Mouse (Mus musculus) kidney, postnatal 0 days (tissue): Measurements from ENCODE around the gene Dnase1l2. TPM values are rescaled to one million over a fixed set of nuclear protein-coding genes. Genes with fewer than 3 reads are reported as not detected.
A peak's percentile ranks its signal among the peaks of the same experiment; 100 is the strongest.

Source experiments
- ATAC-seq: fragments of 200-750 bp; cut with Nextera tagmentation; replicated peaks from 2 replicates; pipeline ENCODE4 v1.8.0; 2017; ENCODE audit warnings: low read depth, moderate number of reproducible peaks, moderate TSS enrichment, moderate library complexity; ENCODE audit not compliant: low FRiP score
- DNase-seq: peaks from one replicate; pipeline ENCODE4 v3.0.0-alpha.2; 2016; ENCODE audit warnings: low spot score
- H3K27ac ChIP-seq: fragments of 300-500 bp; sonication (generic); 2 replicates; pipeline ENCODE4 v1.5.1; 2014; ENCODE audit warnings: mild to moderate bottlenecking
- H3K27me3 ChIP-seq: fragments of 300-500 bp; sonication (generic); 2 replicates; pipeline ENCODE4 v1.6.1; 2014; ENCODE audit warnings: low read length, mixed read lengths; ENCODE audit not compliant: insufficient read depth
- H3K36me3 ChIP-seq: fragments of 300-500 bp; sonication (generic); 2 replicates; pipeline ENCODE4 v1.6.1; 2014; ENCODE audit warnings: low read length, mixed read lengths; ENCODE audit not compliant: insufficient read depth
- H3K4me1 ChIP-seq: fragments of 300-500 bp; sonication (generic); replicated peaks from 2 replicates; pipeline ENCODE4 v1.6.1; 2014; ENCODE audit warnings: antibody characterized with exemption, low read length, mixed read lengths; ENCODE audit not compliant: insufficient read depth
- H3K4me2 ChIP-seq: fragments of 300-500 bp; sonication (generic); 2 replicates; pipeline ENCODE4 v1.6.1; 2014; ENCODE audit warnings: mild to moderate bottlenecking, low read length, moderate library complexity, mixed read lengths
- H3K4me3 ChIP-seq: fragments of 300-500 bp; sonication (generic); replicated peaks from 2 replicates; pipeline ENCODE4 v1.5.1; 2014; ENCODE audit warnings: low read depth, low read length
- H3K9ac ChIP-seq: fragments of 300-500 bp; sonication (generic); 2 replicates; pipeline ENCODE4 v1.6.1; 2014; ENCODE audit warnings: low read depth, low read length
- H3K9me3 ChIP-seq: fragments of 300-500 bp; sonication (generic); replicated peaks from 2 replicates; pipeline ENCODE4 v1.6.1; 2016; ENCODE audit warnings: low read length, inconsistent platforms, mixed read lengths
- CTCF ChIP-seq: IDR thresholded peaks from 2 replicates; pipeline ENCODE4 v1.5.1; 2016; ENCODE audit warnings: antibody characterized with exemption, low read depth, mild to moderate bottlenecking, moderate library complexity
- WGBS: fragments of 180-500 bp; shearing (Covaris S2); extraction: QIAGEN DNeasy Blood & Tissue Kit; methylation state at CpG from one replicate; pipeline ENCODE4 v1.1.7; 2014; 5-methylcytosine and 5-hydroxymethylcytosine counted together
- polyA plus RNA-seq: library from polyadenylated mRNA; unstranded; fragments of >200 nt; fragmentation: Nextera tagmentation; extraction: Ambion mirVana; gene quantifications from 2 replicates; pipeline ENCODE4 v1.2.1, GENCODE M21; 2015

The Dnase1l2 gene
- polyA plus RNA-seq, 1 experiment from 2014 or later, result 3.8 TPM

DNA sequence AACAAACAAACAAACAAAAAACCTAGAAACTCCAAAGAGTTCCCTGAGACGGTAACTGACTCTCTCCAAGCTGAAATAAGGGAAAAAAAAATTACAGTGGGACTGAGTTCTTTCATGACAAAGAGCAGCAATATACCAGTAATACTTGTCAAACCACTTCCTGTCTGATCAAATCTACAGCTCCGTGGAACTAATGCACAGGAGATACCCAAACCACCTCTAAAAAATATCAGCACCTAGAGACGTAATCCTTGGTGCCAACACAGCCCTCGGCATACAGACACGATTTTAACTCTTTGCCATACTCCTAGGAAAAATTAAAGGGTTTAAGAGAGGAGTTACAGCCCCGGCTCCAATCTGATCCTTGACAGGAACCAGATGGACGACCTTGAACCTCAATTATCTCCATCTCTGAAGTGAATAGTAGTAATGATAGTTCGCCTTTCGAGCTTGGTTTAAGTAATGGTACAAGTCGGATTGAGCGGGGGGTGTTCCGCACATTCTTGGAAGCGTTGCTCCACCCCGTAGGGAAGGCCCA, 11.4 kb upstream of the Dnase1l2 start:
- H3K4me3 ChIP-seq, result peak overlapping the region; percentile 89
- H3K36me3 ChIP-seq, result peaks cover 8% of the 10 kb centered on the region
- peak overlapping the region; percentile 87 for H3K9ac ChIP-seq
- 0 out of 2 replicates have a peak, but pooled peaks cover 8% of the 10 kb centered on the region for H3K4me1 ChIP-seq
- peak overlapping the region; percentile 69 for H3K4me2 ChIP-seq
- ATAC-seq, result no peak
- 3% methylated on average over 14 of the region's 14 CpGs for WGBS
- no peaks in the 10 kb centered on the region for H3K27me3 ChIP-seq
- H3K27ac ChIP-seq, result peak overlapping the region; percentile 99
- no peak for TF ChIP-seq CTCF
- no peak for DNase-seq
- H3K9me3 ChIP-seq, result no peaks in the 10 kb centered on the region

DNA sequence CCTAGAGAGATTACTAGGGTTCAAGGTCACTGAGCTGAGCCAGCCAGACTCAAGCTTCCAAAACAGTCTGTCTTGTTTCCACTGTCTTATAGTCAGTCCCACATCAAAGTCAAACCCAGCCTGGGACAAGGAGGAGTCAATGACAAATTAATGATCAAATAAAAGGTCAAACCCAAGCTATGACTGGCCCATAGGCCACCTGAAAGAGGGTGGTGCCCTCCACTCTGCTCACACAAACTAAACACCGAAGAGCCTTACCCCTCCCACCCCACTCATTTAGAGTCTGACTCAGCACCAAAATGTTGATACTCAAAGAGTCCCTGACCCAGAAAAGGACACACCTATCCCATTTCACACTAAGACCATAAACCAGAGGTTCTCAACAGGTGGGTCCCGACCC, 10.5 kb upstream of the Dnase1l2 start:
- Histone ChIP-seq H3K4me2 (no peak overlapping the region), H3K36me3 (peaks cover 17% of the 10 kb centered on the region), H3K4me3 (no peak overlapping the region), H3K9ac (no peak overlapping the region), H3K27ac (no peak overlapping the region), H3K9me3 (no peaks in the 10 kb centered on the region), H3K4me1 (0 out of 2 replicates have a peak, but pooled peaks cover 8% of the 10 kb centered on the region), H3K27me3 (no peaks in the 10 kb centered on the region)
- TF ChIP-seq CTCF, result no peak
- ATAC-seq (no peak), DNase-seq (no peak)
- 65% methylated on average over 2 of the region's 2 CpGs for WGBS

DNA sequence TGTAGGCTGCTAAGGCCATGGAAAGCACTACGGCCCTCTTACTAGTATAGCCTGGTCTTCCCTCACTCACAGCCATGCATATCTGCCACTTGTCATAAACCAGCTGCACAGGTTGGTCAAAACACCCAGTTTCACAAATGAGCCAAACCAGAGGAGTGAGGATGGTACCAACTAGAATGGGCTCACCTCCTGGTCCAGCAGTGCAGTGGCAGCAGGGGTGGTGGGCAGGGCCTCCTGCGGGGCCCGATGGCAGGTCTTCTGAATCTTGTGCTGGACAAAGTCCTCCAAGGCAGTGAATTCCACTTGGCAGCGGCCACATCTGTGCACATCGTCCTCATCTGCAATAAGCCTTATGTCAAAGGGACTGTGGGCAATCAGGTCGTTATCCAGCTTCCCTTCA, 8.3 kb upstream of the Dnase1l2 start:
- Histone ChIP-seq H3K36me3 (peaks cover 38% of the 10 kb centered on the region), H3K4me1 (0 out of 2 replicates have a peak, but pooled peaks cover 8% of the 10 kb centered on the region), H3K27me3 (no peaks in the 10 kb centered on the region), H3K9me3 (no peaks in the 10 kb centered on the region), H3K27ac (no peak overlapping the region), H3K4me3 (no peak overlapping the region), H3K9ac (no peak overlapping the region), H3K4me2 (no peak overlapping the region)
- ATAC-seq (no peak), DNase-seq (no peak)
- WGBS, result 95% methylated on average over 6 of the region's 6 CpGs
- no peak for TF ChIP-seq CTCF

DNA sequence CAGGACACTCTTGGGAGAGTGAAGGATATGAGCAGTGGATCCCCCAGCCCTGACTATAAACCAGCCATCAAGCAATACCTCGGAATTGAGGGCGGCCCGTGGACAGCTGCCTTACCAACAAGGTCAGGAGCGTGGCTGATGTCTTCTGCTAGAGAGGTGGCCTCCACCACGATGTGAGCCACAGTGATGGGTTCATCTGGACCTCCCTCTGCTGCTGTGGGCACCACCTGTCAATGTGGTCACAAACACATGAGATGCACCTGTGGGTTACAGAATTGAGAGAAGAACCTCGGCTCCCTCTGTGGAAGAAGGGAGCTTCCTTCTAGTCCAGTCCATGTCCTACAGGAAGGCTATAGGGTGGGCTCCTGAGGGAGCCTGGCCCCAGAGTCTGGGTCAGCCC, 6.6 kb upstream of the Dnase1l2 start:
- no peak for TF ChIP-seq CTCF
- Histone ChIP-seq H3K4me1 (0 out of 2 replicates have a peak, but pooled peaks cover 8% of the 10 kb centered on the region), H3K36me3 (peaks cover 55% of the 10 kb centered on the region), H3K27ac (no peak overlapping the region), H3K4me2 (no peak overlapping the region), H3K9ac (no peak overlapping the region), H3K9me3 (no peaks in the 10 kb centered on the region), H3K27me3 (no peaks in the 10 kb centered on the region), H3K4me3 (no peak overlapping the region)
- no peak for DNase-seq
- 90% methylated on average over 6 of the region's 6 CpGs for whole genome bisulfite sequencing
- no peak for ATAC-seq

DNA sequence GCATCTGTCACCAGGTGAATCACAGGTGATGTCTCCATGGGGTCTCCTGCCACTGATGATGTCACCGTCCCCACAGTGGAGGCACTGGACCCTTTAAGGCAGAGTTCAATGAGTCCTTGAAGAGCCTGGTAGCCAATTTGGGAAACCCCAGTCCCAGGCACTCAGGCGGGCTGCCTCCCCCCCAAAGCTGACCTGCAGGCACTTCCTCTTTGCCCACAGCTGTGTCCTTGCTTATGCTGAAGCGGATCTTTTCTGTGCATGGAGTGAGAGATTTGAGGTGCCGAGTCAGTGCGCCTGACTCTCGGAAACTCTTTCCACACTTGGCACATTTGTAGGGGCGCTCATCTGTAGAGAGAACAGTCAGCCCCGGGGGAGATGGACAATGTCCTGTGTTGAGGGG, 3.7 kb upstream of the Dnase1l2 start:
- H3K27me3 ChIP-seq, result no peaks in the 10 kb centered on the region
- no peak for DNase-seq
- no peak for TF ChIP-seq CTCF
- peaks cover 63% of the 10 kb centered on the region for H3K36me3 ChIP-seq
- no peaks in the 10 kb centered on the region for H3K4me1 ChIP-seq
- no peak overlapping the region for H3K27ac ChIP-seq
- no peak overlapping the region for H3K9ac ChIP-seq
- H3K4me2 ChIP-seq, result no peak overlapping the region
- no peak for ATAC-seq
- H3K4me3 ChIP-seq, result no peak overlapping the region
- H3K9me3 ChIP-seq, result no peaks in the 10 kb centered on the region
- WGBS, result 86% methylated on average over 8 of the region's 8 CpGs

DNA sequence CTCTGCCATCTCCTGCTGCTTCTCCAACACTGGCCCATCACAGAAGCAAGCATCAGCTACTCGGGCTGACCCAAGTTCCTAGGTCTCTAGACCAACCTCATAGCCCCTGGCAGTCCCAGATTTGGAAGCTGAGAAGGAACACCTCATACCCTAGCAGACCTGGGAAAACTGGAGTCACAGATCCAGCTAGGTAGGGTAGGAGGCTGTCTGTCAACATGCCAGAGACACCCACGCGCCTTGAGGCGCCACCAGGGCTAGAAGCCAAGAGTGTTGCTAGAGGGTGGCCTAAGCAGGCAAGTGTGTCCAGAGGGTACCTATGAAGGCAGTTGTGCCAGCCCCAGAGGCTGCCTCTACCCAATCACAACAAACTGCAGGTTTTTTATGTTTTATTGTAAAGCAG, 504 bp upstream of the Dnase1l2 start:
- DNase-seq (no peak), ATAC-seq (no peak)
- Histone ChIP-seq H3K4me3 (no peak overlapping the region), H3K9ac (no peak overlapping the region), H3K27me3 (no peaks in the 10 kb centered on the region), H3K36me3 (peaks cover 60% of the 10 kb centered on the region), H3K9me3 (no peaks in the 10 kb centered on the region), H3K4me1 (no peaks in the 10 kb centered on the region), H3K4me2 (no peak overlapping the region), H3K27ac (peak overlapping the region; percentile 13; the same call in 1 of the 2 replicates)
- TF ChIP-seq CTCF, result no peak
- 76% methylated on average over 4 of the region's 4 CpGs for WGBS

DNA sequence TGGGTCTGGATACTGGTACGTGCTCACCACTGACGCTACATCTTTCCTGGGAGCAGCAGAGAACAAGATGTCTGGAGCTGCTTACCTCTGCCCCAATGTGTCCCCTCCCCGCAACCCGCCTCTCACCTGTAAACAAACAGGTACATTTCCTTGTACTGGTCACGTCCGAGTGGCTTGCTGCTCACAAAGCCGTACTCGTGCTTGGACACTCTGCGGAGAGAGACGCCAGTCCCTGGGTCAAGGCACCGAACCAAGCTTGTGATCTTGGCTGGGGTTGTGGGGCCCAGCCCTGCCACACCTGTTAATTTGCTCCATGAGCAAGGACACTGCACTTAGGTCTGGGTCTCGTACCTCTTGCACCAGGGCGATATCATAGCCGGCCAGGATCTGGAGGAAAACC, 798 bp downstream of the Dnase1l2 start:
- peak overlapping the region; percentile 39 for H3K27ac ChIP-seq
- no peaks in the 10 kb centered on the region for H3K27me3 ChIP-seq
- H3K36me3 ChIP-seq, result peaks cover 59% of the 10 kb centered on the region
- H3K9me3 ChIP-seq, result no peaks in the 10 kb centered on the region
- no peak overlapping the region for H3K4me2 ChIP-seq
- ATAC-seq (peak; percentile 9; the same call in 1 of the 2 replicates), DNase-seq (no peak)
- no peak overlapping the region for H3K4me3 ChIP-seq
- 79% methylated on average over 14 of the region's 14 CpGs for WGBS
- no peak overlapping the region for H3K9ac ChIP-seq
- TF ChIP-seq CTCF, result no peak
- no peaks in the 10 kb centered on the region for H3K4me1 ChIP-seq
